Mouse (Mus musculus) ZHBTc4 (cell line): ENCODE data around the gene Hoxb4.
A peak's percentile ranks its signal among the peaks of the same experiment; 100 is the strongest.

Experiments used
- DNase-seq: peaks from one replicate; pipeline ENCODE4 v3.0.0-alpha.2; 2011; ENCODE audit warnings: low read depth, low spot score

Gene Hoxb4

DNA sequence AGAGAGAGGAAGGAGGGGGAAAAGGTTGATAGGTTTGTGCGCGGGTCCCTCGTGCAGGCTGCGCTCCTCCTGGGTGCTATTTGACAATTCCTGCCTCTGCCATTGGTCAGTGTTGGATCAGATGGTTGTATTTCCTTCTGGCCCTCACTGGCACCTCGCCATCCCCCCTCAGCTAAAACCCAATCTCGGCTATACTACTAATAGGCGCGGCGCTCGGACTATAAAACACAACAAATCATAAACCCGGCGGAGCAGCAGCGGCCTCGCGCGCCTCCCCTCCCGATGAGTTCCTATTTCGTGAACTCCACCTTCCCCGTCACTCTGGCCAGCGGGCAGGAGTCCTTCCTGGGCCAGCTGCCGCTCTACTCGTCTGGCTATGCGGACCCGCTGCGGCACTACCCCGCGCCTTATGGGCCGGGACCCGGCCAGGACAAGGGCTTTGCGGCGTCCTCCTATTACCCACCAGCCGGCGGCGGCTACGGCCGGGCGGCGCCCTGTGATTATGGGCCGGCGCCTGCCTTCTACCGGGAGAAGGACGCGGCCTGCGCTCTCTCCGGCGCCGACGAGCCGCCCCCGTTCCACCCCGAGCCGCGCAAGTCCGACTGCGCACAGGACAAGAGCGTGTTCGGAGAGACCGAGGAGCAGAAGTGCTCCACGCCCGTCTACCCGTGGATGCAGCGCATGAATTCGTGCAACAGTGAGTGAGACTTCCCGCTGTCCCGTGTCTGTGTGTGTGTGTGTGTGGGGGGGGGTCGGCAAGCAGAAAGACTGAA, 19.0 kb upstream of the Hoxb4 start:
- peak; percentile 64 for DNase-seq

- DNase-seq, result no peak
Observed at GRCm38 (mm10) chr11:96299781-96300180, 18.3 kb upstream of the Hoxb4 start.

GRCm38 (mm10) chr11:96300354-96301063, 17.6 kb upstream of the Hoxb4 start:
- peak; percentile 67 for DNase-seq

DNA sequence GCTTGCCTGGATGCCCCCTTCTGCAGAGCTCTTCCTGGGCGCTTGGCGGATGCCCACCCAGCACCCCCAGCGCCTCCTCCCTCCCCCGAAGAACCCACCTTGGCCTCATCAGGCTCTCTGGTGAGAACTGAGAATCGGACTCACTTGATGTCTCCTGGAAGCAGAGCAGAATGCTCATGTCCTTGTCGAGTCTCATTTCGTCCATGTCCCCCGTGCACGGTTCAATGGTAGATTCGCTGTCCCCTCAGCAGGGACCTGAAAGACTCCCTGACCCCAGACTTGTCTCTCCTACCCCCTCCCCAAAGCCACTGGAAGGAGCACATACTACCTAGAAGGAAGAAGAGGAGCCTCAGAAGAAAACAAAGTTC, 17.0 kb upstream of the Hoxb4 start:
- DNase-seq, result no peak

DNA sequence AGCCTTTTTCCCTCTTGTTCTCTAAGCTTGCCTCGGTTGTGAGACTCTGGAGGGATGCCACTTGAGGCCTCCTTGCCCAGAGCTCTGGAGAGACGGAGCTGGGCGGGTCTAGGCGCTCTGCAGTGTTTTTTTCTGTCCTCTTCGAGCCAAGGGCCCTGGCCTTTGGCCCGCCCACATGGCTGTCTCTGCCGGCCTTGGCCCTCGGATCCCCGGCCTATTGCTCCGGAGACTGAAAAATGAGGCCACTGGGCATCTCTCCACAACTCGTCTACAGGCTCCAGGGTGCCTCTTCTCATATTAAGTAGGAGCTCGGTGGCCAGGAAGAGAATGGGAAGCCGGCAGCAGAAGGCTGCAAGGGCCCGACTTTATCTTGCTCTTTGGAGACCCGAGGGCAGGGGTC, 16.2 kb upstream of the Hoxb4 start:
- no peak for DNase-seq

GRCm38 (mm10) chr11:96302381-96303150, 15.5 kb upstream of the Hoxb4 start:
- DNase-seq, result no peak

DNA sequence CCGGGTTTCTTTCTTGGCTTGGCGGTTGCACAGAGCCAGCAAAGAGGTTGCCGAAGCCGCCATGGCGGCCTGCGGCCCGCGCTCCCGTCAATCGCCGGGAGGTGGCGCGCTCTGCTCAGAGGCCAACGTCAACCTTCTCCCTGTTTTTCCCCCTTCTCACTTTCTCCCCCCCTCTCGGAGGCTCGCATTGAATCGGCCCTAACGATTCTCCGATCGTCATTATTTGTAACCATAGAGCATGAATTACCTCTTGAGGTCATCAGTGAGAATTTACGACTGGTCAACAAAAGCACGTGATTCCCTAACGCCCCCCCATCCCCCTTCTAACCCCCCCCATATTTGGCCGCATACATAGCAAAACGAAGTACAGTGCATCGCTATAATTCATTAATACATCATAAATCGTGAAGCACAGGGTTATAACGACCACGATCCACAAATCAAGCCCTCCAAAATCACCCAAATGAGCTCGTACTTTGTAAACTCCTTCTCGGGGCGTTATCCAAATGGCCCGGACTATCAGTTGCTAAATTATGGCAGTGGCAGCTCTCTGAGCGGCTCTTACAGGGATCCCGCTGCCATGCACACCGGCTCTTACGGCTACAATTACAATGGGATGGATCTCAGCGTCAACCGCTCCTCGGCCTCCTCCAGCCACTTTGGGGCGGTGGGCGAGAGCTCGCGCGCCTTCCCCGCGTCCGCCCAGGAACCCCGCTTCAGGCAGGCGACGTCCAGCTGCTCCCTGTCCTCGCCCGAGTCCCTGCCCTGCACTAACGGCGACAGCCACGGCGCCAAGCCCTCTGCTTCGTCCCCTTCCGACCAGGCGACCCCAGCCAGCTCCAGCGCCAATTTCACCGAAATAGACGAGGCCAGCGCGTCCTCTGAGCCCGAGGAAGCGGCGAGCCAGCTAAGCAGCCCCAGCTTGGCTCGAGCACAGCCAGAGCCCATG, 14.6 kb upstream of the Hoxb4 start, which contains the start of gene Hoxb5:
Gene Hoxb5, plus strand, starts transcription at position 186 of the 949 bp plus-strand sequence.
- peak; percentile 92 for DNase-seq

GRCm38 (mm10) chr11:96304381-96305195, 13.5 kb upstream of the Hoxb4 start:
- no peak for DNase-seq

DNA sequence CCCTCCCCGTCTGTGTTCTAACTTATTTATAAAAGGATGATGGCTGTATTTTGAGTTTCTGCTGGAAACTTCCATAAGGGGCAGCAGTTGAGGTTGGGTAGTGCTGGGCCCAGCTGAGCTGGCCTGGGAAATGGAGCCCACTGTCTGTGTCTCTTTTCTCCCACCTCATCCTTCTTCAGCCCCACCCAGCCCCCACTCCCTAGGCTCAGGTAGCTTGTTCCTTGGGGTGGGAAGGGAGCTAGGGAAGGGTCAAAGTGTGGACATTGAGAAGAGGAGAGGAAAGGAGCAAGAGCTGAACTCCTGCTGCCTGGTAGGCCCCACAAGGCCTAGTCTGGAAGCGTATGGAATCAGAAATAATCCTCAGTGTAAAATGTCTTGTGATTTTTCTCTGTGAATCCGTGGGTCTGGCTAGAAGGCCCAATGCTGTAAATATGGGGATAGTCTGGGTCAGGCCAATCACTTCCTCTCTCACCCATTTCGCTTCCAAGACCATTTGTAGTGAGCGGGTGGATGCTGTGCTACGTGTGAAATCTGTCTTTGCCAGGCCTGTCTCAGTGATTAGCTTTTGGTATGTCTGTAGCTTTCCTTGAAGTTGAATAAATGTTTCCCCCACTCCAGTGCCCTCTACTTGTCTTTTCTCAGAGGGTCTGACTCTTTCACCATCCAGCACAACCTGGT, 12.4 kb upstream of the Hoxb4 start:
- DNase-seq, result no peak

DNA sequence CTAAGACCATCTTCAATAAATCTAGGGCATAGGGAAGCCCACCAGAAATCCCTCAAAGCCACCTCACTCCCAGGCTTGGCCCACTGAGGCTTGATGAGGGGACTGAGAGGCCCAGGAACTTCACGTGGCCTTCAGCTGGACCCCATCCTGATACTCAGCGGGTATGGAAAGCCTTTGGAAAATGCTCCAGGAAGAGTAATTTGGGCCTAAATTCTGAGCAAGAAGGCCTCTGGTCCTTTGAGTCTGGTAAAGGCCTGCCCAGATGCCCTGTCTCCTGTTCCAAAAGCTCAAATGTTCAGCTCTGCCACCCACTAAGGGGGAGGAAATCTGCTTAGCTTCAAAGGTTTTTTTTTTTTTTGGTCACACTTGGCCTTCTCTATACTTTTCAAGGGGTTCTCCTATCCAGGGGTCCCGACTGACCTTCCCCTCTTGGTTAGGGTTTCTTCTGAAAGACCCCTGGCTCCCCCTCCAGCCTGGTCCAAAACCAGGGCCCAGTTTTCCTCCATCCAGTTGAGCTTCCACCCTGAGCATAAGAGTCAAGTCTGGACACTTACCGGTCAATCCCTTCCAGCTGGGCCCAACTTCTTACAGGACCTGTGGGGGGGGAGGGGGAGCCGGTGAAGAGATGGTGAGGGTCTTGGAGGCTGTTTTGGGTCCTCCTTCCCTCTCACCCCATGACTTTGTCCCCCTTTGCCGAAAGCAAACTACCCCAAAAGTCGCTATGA, 11.7 kb upstream of the Hoxb4 start:
- DNase-seq, result no peak

DNA sequence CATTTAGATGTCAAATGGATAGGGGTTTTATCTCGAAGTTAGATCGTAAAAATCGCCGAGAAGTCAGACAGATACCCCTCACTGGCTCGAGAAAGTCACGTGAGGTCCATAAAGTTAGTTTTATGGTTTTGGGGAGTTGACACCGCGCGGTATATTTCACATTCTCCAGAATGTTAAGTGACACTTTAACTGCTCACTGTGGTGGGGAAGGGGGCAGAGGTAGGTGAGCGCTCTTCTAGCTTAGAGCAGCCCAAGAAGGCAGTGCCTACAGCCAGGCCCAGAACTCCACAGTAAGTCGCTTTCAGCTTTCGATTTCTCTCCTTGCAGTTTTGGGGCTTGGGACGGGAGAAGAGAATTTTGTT, 11.2 kb upstream of the Hoxb4 start:
- DNase-seq, result no peak

DNA sequence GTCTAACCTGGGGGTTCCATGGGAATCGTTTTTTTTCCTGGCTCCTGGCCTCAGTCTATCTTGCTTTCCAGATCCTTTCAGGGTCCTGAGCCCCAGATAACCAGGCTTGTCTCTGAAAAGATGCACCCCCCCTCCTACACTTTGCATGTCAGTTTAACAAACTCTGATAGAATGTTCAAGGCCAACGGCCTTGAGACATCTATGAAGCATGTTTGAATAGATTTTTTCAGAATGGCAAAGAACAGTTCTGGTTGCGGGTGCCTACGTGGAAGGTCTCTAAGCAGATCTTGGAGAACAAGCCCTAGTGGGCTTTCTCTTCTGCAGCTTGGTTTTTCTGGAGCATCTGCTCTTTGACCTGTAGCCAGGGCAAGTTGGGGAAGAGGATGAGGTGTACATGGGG, 9.3 kb upstream of the Hoxb4 start:
- no peak for DNase-seq

DNA sequence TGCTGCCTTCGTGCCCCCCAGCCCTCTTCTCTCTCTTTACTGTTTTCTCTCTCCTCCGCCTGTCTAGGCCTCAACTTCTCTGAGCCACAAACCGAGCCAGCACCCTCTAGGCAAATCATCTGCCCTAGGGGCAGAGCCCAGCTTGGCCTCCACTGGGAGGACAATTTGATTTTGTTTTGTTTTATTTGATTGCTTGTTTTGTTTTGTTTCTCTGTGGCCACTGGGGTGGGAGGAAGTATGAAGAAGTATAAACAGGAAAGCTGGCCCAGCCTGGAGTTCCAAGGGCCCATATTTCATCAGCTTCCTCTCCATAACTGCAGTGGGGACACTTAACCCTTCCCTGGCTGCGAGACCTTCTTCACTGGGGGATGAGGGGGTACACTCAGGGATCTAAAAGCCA, 8.8 kb upstream of the Hoxb4 start:
- no peak for DNase-seq

- DNase-seq, result no peak
Observed at GRCm38 (mm10) chr11:96310183-96310938, 7.7 kb upstream of the Hoxb4 start.

DNA sequence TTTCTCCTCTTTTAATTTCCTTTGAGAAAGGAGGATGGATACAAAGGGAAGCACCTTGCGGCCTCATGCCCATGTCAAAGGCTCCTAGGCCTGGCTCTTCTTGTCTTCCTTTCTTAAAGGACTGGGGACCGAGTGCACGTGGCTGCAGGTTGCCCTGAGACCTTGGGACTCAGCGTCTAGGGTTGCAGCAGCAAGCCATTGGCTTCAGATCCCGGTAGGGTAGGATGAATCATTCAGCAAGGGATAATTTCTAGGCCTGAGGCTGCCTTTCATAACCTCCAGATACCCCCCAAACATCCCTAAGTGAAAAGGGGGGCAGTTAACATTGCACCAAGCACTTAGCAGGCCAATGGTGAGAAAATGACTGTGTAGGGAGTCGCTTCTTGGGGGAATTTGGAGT, 7.0 kb upstream of the Hoxb4 start:
- DNase-seq, result no peak

- DNase-seq, result peak; percentile 87
Observed at GRCm38 (mm10) chr11:96311520-96312417, 6.3 kb upstream of the Hoxb4 start.

GRCm38 (mm10) chr11:96313134-96313533, 4.9 kb upstream of the Hoxb4 start:
- DNase-seq, result no peak
